Mouse (Mus musculus): ENCODE measurements at regions not wholly inside any gene's neighbourhood (a gene's known extent, or its start where the extent isn't known, plus 50 kb on each side); places are given as distances from the start of the nearest gene placed in this dataset.
"Not testable (repeated sequence)": the region's sequence is repeated elsewhere in the genome, so short reads cannot be mapped to it uniquely, and the experiment has no call there.

DNA sequence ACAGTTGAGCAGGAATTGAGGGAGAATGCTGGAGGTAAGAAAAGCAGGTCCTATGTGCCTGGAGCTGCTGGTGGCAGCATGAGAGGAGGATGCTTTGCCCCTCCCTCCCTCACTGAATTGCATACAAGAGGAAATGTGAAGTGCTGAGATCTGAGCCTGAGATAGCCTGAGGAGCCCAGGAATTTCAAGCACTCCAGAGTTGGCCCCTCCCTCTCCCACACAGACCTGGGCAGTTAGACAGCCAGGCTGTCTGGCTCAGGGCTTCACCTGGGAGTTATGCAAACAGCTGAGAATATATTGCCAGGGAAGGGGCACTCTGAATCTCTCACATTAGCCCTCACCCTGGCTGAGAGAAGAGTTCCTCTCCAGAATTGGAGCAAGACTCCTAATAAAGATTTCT, 937.8 kb upstream of the Zfp386 start:
- Histone ChIP-seq H3K4me1 (replicated peaks; ENCODE audit: control insufficient read depth, insufficient read depth, low read length) (no peaks in the 10 kb centered on the region), H3K9me3 (ENCODE audit: control insufficient read depth) (no peaks in the 10 kb centered on the region), H3K27me3 (replicated peaks; ENCODE audit: control insufficient read depth, insufficient read depth, low read length) (no peaks in the 10 kb centered on the region), H3K9ac (ENCODE audit: low read depth, low read length) (no peak overlapping the region), H3K36me3 (ENCODE audit: control insufficient read depth, insufficient read depth) (no peaks in the 10 kb centered on the region), H3K4me2 (replicated peaks; ENCODE audit: low read depth) (no peak overlapping the region), H3K4me3 (ENCODE audit: low read depth, low read length) (no peak overlapping the region), H3K27ac (ENCODE audit: low read depth, low read length) (no peak overlapping the region)
- no peak for ATAC-seq
- no peak for TF ChIP-seq CTCF (IDR thresholded peaks at IDR 0.05; ENCODE audit: low read depth)

DNA sequence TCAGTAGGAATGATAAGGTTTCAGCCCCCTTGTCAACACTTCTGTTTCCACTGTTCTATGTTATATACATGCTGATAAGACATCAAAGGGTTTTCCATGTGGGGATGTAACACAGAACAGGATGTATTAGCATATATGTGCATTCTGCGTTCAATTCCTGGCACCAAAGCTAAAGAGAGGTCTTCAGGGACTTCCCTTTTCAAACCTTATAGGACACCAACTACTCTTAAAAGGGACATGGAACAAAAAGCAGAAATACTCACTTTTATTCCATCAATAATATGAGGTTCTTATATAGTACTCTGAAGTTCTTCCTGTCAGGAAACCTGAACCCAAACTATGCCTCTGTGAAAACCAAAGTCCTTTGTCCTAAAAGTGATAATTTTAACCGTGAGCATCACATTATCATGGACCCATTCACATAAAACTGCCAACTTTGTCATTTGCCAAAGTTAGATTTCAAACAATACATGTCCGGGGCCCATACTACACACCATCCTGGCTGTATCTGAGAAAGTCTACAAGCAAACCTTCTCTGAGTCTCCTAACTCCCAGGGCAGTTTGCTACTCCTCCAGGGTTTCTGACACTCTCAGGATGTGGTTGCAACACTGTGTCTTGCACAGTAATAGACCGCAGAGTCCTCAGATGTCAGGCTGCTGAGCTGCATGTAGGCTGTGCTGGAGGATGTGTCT, 928.2 kb upstream of the Zfp386 start:
- H3K9ac ChIP-seq (ENCODE audit: low read depth, low read length); H3K4me2 ChIP-seq (replicated peaks; ENCODE audit: low read depth); H3K36me3 ChIP-seq (ENCODE audit: control insufficient read depth, insufficient read depth); H3K27ac ChIP-seq (ENCODE audit: low read depth, low read length); ATAC-seq; H3K4me1 ChIP-seq (replicated peaks; ENCODE audit: control insufficient read depth, insufficient read depth, low read length); H3K4me3 ChIP-seq (ENCODE audit: low read depth, low read length); H3K27me3 ChIP-seq (replicated peaks; ENCODE audit: control insufficient read depth, insufficient read depth, low read length); H3K9me3 ChIP-seq (ENCODE audit: control insufficient read depth): not testable (repeated sequence)
- 65% methylated on average over 3 of the region's 4 CpGs for WGBS

DNA sequence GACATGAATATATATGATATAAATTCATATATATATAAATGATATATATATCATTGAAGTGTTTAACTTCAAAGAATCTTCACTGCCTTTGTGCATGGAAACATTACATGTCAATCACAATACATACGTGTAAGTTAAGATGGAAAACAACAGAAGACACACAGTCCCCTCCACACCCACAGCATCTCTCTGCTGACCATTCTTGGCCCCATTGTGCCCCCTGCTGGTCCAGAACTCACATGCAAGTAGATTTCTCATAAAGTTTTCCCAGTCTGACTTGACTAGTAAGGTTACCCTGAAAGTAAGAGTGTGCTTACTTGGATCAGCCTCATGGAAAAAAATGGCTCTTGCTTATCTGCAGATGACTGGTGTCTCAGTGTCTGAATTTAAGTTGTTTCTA, 926.3 kb upstream of the Zfp386 start:
- Histone ChIP-seq H3K9ac (ENCODE audit: low read depth, low read length) (no peak overlapping the region), H3K36me3 (ENCODE audit: control insufficient read depth, insufficient read depth) (no peaks in the 10 kb centered on the region), H3K4me1 (replicated peaks; ENCODE audit: control insufficient read depth, insufficient read depth, low read length) (no peaks in the 10 kb centered on the region), H3K27ac (ENCODE audit: low read depth, low read length) (no peak overlapping the region), H3K9me3 (ENCODE audit: control insufficient read depth) (no peaks in the 10 kb centered on the region), H3K4me2 (replicated peaks; ENCODE audit: low read depth) (no peak overlapping the region), H3K4me3 (ENCODE audit: low read depth, low read length) (no peak overlapping the region), H3K27me3 (replicated peaks; ENCODE audit: control insufficient read depth, insufficient read depth, low read length) (no peaks in the 10 kb centered on the region)
- TF ChIP-seq CTCF (IDR thresholded peaks at IDR 0.05; ENCODE audit: low read depth): no peak
- no peak for ATAC-seq
- 54% methylated on average over 1 of the region's 1 CpGs for WGBS

DNA sequence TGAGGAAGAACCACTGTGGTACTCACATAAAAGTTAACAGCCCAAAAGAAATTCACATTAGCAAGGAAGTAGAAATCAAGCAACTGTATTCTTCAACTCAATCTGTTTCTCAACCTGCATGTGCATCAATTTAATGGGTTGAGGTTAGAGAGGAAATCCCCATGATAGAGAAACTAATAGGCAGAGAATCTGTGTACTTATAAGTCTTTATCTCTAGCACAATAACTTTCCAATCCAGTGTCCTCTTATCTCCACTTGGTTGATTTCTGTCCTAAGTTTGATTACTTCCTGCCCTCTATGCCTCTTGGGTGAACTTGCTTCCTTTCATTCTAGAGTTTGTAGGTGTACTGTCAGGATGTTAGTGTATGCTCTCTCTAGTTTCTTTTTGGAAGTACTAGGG, 925.6 kb upstream of the Zfp386 start:
- TF ChIP-seq CTCF (IDR thresholded peaks at IDR 0.05; ENCODE audit: low read depth): no peak
- Histone ChIP-seq H3K27ac (ENCODE audit: low read depth, low read length) (no peak overlapping the region), H3K36me3 (ENCODE audit: control insufficient read depth, insufficient read depth) (no peaks in the 10 kb centered on the region), H3K9me3 (ENCODE audit: control insufficient read depth) (peaks cover 4% of the 10 kb centered on the region; the same call in 1 of the 2 replicates), H3K9ac (ENCODE audit: low read depth, low read length) (no peak overlapping the region), H3K4me2 (replicated peaks; ENCODE audit: low read depth) (no peak overlapping the region), H3K4me1 (replicated peaks; ENCODE audit: control insufficient read depth, insufficient read depth, low read length) (no peaks in the 10 kb centered on the region), H3K4me3 (ENCODE audit: low read depth, low read length) (no peak overlapping the region), H3K27me3 (replicated peaks; ENCODE audit: control insufficient read depth, insufficient read depth, low read length) (no peaks in the 10 kb centered on the region)
- no peak for ATAC-seq

DNA sequence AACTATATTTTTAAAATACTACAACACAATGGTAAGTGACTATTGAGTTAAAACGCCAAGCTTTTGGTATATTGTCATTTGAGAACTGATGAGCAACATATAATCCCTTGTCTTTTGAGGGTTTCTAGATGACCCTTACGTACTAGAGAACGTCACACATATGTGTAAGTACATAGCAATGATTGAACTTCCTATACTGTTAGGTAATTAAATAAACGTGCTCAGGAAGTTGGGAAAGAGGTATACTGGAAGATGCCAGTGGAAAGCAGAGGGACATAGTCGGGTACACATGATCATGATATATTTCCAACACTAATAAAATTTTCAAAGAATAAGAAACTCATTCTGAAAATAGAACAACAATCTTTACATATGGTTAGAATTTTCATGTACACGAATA, 914.6 kb upstream of the Zfp386 start:
- H3K9ac ChIP-seq (ENCODE audit: low read depth, low read length); ATAC-seq: not testable (repeated sequence)
- WGBS: 63% methylated on average over 3 of the region's 6 CpGs

DNA sequence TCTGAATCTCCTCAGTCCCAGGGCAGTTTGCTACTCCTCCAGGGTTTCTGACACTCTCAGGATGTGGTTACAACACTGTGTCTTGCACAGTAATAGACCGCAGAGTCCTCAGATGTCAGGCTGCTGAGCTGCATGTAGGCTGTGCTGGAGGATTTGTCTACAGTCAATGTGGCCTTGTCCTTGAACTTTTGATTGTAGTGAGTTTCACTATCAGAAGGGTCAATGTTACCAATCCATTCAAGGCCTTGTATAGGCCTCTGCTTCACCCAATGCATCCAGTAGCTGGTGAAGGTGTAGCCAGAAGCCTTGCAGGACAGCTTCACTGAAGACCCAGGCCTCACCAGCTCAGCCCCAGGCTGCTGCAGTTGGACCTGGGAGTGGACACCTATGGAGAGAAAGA, 902.1 kb upstream of the Zfp386 start:
- not testable (repeated sequence) for ATAC-seq; H3K27me3 ChIP-seq (replicated peaks; ENCODE audit: control insufficient read depth, insufficient read depth, low read length); H3K9ac ChIP-seq (ENCODE audit: low read depth, low read length); H3K4me2 ChIP-seq (replicated peaks; ENCODE audit: low read depth); H3K4me3 ChIP-seq (ENCODE audit: low read depth, low read length); H3K9me3 ChIP-seq (ENCODE audit: control insufficient read depth); H3K36me3 ChIP-seq (ENCODE audit: control insufficient read depth, insufficient read depth); H3K27ac ChIP-seq (ENCODE audit: low read depth, low read length); H3K4me1 ChIP-seq (replicated peaks; ENCODE audit: control insufficient read depth, insufficient read depth, low read length)
- WGBS: 71% methylated on average over 1 of the region's 1 CpGs

More for the DNA sequence above, 914.6 kb upstream of the Zfp386 start:
- not testable (repeated sequence) for H3K4me3 ChIP-seq (ENCODE audit: low read depth, low read length); H3K36me3 ChIP-seq (ENCODE audit: control insufficient read depth, insufficient read depth); H3K27me3 ChIP-seq (replicated peaks; ENCODE audit: control insufficient read depth, insufficient read depth, low read length); H3K9me3 ChIP-seq (ENCODE audit: control insufficient read depth); H3K4me1 ChIP-seq (replicated peaks; ENCODE audit: control insufficient read depth, insufficient read depth, low read length); H3K27ac ChIP-seq (ENCODE audit: low read depth, low read length); H3K4me2 ChIP-seq (replicated peaks; ENCODE audit: low read depth)

DNA sequence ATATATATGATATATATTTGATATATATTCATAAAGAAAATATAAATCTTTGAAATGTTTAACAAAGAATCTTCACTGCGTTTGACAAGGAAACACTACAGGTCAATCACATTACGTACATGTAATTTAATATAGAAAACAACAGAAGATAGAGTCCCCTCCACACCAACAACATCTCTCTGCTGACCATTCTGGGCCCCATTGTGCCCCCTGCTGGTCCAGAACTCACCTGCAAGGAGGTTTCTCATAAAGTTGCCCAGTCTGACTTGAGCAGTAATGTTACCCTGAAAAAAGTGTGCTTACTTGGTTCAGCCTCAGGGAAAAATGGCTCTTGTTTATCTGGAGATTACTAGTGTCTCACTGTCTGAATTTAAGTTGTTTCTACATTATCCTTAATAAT, 901.1 kb upstream of the Zfp386 start:
- not testable (repeated sequence) for H3K9me3 ChIP-seq (ENCODE audit: control insufficient read depth); H3K27ac ChIP-seq (ENCODE audit: low read depth, low read length); H3K27me3 ChIP-seq (replicated peaks; ENCODE audit: control insufficient read depth, insufficient read depth, low read length); H3K4me1 ChIP-seq (replicated peaks; ENCODE audit: control insufficient read depth, insufficient read depth, low read length); H3K36me3 ChIP-seq (ENCODE audit: control insufficient read depth, insufficient read depth); H3K9ac ChIP-seq (ENCODE audit: low read depth, low read length); H3K4me3 ChIP-seq (ENCODE audit: low read depth, low read length); H3K4me2 ChIP-seq (replicated peaks; ENCODE audit: low read depth); ATAC-seq
- 79% methylated on average over 2 of the region's 2 CpGs for WGBS

DNA sequence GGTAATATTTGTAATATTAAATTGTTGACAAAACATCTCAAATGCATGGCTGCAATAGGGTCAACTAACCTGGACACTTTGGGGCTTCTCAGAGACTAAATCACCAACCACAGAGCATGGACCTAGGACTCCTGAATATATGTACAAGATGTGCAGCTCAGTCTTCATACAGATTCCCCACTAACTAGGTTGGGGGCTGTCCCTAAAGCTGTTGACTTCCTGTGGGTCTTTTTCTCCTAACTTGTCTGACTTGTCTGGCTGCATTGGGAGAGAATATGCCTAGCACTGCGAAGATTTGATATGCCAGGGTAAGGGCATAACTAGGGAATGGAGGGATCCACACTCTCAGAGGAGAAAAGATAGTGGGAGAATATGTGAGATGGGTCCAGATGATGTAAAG, 895.6 kb upstream of the Zfp386 start:
- WGBS: 52% methylated on average over 1 of the region's 1 CpGs
- not testable (repeated sequence) for H3K9ac ChIP-seq (ENCODE audit: low read depth, low read length); H3K27ac ChIP-seq (ENCODE audit: low read depth, low read length); H3K27me3 ChIP-seq (replicated peaks; ENCODE audit: control insufficient read depth, insufficient read depth, low read length); H3K9me3 ChIP-seq (ENCODE audit: control insufficient read depth); H3K4me3 ChIP-seq (ENCODE audit: low read depth, low read length); ATAC-seq; H3K4me2 ChIP-seq (replicated peaks; ENCODE audit: low read depth); H3K4me1 ChIP-seq (replicated peaks; ENCODE audit: control insufficient read depth, insufficient read depth, low read length); H3K36me3 ChIP-seq (ENCODE audit: control insufficient read depth, insufficient read depth)

DNA sequence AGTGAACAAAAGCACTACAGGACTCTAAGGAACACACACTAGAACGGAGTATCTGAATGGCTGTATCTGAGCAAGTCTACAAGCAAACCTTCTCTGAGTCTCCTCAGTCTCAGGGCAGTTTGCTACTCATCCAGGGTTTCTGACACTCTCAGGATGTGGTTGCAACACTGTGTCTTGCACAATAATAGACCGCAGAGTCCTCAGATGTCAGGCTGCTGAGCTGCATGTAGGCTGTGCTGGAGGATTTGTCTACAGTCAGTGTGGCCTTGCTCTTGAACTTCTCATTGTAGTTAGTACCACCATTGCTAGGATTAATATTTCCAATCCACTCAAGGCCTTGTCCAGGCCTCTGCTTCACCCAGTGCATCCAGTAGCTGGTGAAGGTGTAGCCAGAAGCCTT, 889.3 kb upstream of the Zfp386 start:
- H3K36me3 ChIP-seq (ENCODE audit: control insufficient read depth, insufficient read depth); H3K9me3 ChIP-seq (ENCODE audit: control insufficient read depth); H3K27ac ChIP-seq (ENCODE audit: low read depth, low read length); ATAC-seq; H3K9ac ChIP-seq (ENCODE audit: low read depth, low read length); H3K4me1 ChIP-seq (replicated peaks; ENCODE audit: control insufficient read depth, insufficient read depth, low read length); H3K4me3 ChIP-seq (ENCODE audit: low read depth, low read length); H3K4me2 ChIP-seq (replicated peaks; ENCODE audit: low read depth); H3K27me3 ChIP-seq (replicated peaks; ENCODE audit: control insufficient read depth, insufficient read depth, low read length): not testable (repeated sequence)
- 74% methylated on average over 2 of the region's 2 CpGs for WGBS
